Mouse (Mus musculus) olfactory bulb, adult 2 months (tissue): ENCODE data around the gene Notch2. TPM values are rescaled to one million over a fixed set of nuclear protein-coding genes. Genes with fewer than 3 reads are reported as not detected.
"Not testable (repeated sequence)": the region's sequence is repeated elsewhere in the genome, so short reads cannot be mapped to it uniquely, and the experiment has no call there.

Source experiments
- H3K27ac ChIP-seq: fragments of 200-500 bp; 2 replicates; pipeline ENCODE4 v1.5.1; 2012; ENCODE audit warnings: low read depth, low read length; ENCODE audit not compliant: insufficient read depth
- H3K4me1 ChIP-seq: fragments of 200-500 bp; 2 replicates; pipeline ENCODE4 v1.6.1; 2012; ENCODE audit warnings: low read length; ENCODE audit not compliant: control insufficient read depth, insufficient read depth
- H3K4me3 ChIP-seq: fragments of 200-500 bp; 2 replicates; pipeline ENCODE4 v1.5.1; 2012; ENCODE audit warnings: mild to moderate bottlenecking, low read depth, low read length, moderate library complexity; ENCODE audit not compliant: insufficient read depth
- CTCF ChIP-seq: fragments of 200-500 bp; IDR thresholded peaks from 2 replicates; pipeline ENCODE4 v1.5.1; 2012; ENCODE audit warnings: low read depth, mild to moderate bottlenecking, low read length, moderate library complexity; ENCODE audit not compliant: insufficient read depth
- POLR2A ChIP-seq: fragments of 200-500 bp; IDR thresholded peaks from 2 replicates; pipeline ENCODE4 v1.6.1; 2012; ENCODE audit warnings: mild to moderate bottlenecking, low read depth, low read length, moderate library complexity; ENCODE audit not compliant: insufficient read depth
- WGBS: fragments of 180-500 bp; shearing (Covaris S2); methylation state at CpG from one replicate; pipeline ENCODE4 v1.1.7; 2018; 5-methylcytosine and 5-hydroxymethylcytosine counted together
- polyA plus RNA-seq: library from polyadenylated mRNA; stranded (reverse); fragments of >200 nt; gene quantifications from 2 replicates; pipeline ENCODE4 v1.2.4, GENCODE M21; 2012; ENCODE audit warnings: low replicate concordance; ENCODE audit not compliant: missing spikeins, insufficient read depth, insufficient read length

The Notch2 gene
- polyA plus RNA-seq, 1 experiment = not detected

GRCm38 (mm10) chr3:98106590-98107313 is 93.4 kb downstream of the Notch2 start:
- no peak for TF ChIP-seq POLR2A
- TF ChIP-seq CTCF = no peak
- H3K27ac ChIP-seq = peak overlapping the region; percentile 64; the same call in 1 of the 2 replicates
- peaks cover 24% of the 10 kb centered on the region for H3K4me1 ChIP-seq
- no peak overlapping the region for H3K4me3 ChIP-seq
- WGBS = 48% methylated on average over 12 of the region's 12 CpGs

DNA sequence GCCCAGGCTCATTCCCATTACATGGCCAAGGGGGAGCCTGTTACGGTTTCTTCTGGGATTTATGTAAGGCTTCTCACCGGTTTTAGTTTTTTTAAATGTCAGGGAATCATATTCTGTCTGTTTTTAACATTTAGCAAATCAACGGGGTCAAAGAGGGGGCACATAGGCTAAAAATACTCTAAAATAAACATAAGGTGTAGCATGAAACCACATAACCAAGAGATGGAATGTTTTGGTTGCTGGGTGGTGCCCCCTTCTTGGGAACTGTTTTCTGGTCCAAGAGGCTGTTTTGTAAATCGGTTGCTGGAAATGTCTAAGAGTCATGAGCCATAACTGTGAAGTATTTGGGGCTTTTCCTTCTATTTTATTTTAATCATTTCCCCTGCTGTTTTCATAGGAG is 95.1 kb downstream of the Notch2 start:
- no peak overlapping the region for H3K27ac ChIP-seq
- no peak for TF ChIP-seq CTCF
- TF ChIP-seq POLR2A = no peak
- no peak overlapping the region for H3K4me3 ChIP-seq
- 74% methylated on average over 4 of the region's 4 CpGs for WGBS
- peaks cover 24% of the 10 kb centered on the region for H3K4me1 ChIP-seq

DNA sequence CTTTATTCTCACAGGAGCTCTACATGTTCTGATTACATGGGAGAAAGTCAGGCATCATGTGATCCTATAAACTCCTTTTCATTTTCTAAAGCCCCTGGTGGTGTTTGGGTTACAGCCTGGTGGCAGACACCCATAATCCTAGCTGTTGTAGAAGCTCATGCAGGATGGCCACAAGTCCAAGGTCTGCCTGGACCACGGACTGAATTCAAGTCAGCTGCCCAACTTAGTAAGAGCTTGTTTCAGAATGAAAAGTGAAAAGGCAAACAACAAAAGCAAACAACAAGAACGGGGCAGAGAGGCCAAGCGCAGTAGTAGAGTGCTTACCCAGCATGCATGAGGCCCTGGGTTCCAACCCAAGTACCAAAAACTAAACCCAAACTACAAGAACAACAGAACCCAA is 95.5 kb downstream of the Notch2 start:
- WGBS = 66% methylated on average over 3 of the region's 3 CpGs
- no peak for TF ChIP-seq POLR2A
- TF ChIP-seq CTCF = no peak

GRCm38 (mm10) chr3:98110610-98111009 is 97.3 kb downstream of the Notch2 start:
- 89% methylated on average over 4 of the region's 4 CpGs for WGBS
- Histone ChIP-seq H3K27ac (no peak overlapping the region), H3K4me1 (peaks cover 13% of the 10 kb centered on the region), H3K4me3 (no peak overlapping the region)
- no peak for TF ChIP-seq CTCF
- no peak for TF ChIP-seq POLR2A

More for the DNA sequence above, 95.5 kb downstream of the Notch2 start:
- H3K4me3 ChIP-seq = no peak overlapping the region
- H3K27ac ChIP-seq = peak overlapping the region; percentile 21; the same call in 1 of the 2 replicates
- peaks cover 23% of the 10 kb centered on the region for H3K4me1 ChIP-seq

DNA sequence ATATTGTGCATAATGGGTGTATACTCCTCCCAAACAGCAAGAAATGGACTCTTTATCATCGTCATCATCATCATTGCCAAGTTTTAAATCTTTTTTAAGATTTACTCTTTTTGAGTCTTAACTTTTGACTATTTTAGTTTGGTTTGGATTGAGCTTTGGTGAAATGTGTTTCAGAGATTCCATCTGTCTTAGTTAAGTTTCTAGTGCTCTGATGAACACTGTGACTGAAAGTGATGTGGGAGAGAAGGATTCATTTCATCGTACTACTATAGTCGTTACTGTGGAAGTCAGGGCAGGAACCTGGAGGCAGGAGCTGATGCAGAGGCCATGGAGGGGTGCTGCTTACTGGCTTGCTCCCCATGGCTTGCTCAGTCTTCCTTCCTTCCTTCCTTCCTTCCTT is 104.9 kb downstream of the Notch2 start:
- Histone ChIP-seq H3K4me1 (no peaks in the 10 kb centered on the region), H3K4me3 (no peak overlapping the region), H3K27ac (no peak overlapping the region)
- 81% methylated on average over 3 of the region's 3 CpGs for WGBS
- TF ChIP-seq POLR2A (no peak), CTCF (no peak)

GRCm38 (mm10) chr3:98119338-98119737 is 106.0 kb downstream of the Notch2 start:
- Histone ChIP-seq H3K4me3 (no peak overlapping the region), H3K27ac (no peak overlapping the region), H3K4me1 (no peaks in the 10 kb centered on the region)
- 82% methylated on average over 6 of the region's 6 CpGs for WGBS
- TF ChIP-seq POLR2A = no peak
- TF ChIP-seq CTCF = no peak

GRCm38 (mm10) chr3:98120884-98121283 is 107.6 kb downstream of the Notch2 start:
- H3K4me1 ChIP-seq = 0 out of 2 replicates have a peak, but pooled peaks cover under 1% of the 10 kb centered on the region
- H3K27ac ChIP-seq = no peak overlapping the region
- TF ChIP-seq POLR2A (no peak), CTCF (no peak)
- no peak overlapping the region for H3K4me3 ChIP-seq
- 79% methylated on average over 6 of the region's 6 CpGs for WGBS

GRCm38 (mm10) chr3:98127775-98128174 is 114.4 kb downstream of the Notch2 start:
- H3K4me3 ChIP-seq = no peak overlapping the region
- H3K27ac ChIP-seq = no peak overlapping the region
- TF ChIP-seq CTCF (no peak), POLR2A (no peak)
- peaks cover 11% of the 10 kb centered on the region for H3K4me1 ChIP-seq
- WGBS = 42% methylated on average over 2 of the region's 2 CpGs

GRCm38 (mm10) chr3:98128716-98129115 is 115.4 kb downstream of the Notch2 start:
- Histone ChIP-seq H3K4me1 (peaks cover 11% of the 10 kb centered on the region), H3K27ac (no peak overlapping the region), H3K4me3 (no peak overlapping the region)
- TF ChIP-seq CTCF (no peak), POLR2A (no peak)
- 85% methylated on average over 5 of the region's 5 CpGs for WGBS

GRCm38 (mm10) chr3:98132140-98132539 is 118.8 kb downstream of the Notch2 start:
- not testable (repeated sequence) for H3K4me1 ChIP-seq, H3K4me3 ChIP-seq, H3K27ac ChIP-seq
- WGBS = 92% methylated on average over 4 of the region's 4 CpGs
